Mouse (Mus musculus): ENCODE results near the gene Maml2.

GRCm38 (mm10) chr9:13518441-13518971 is 220.7 kb downstream of the Maml2 start:
- TF ChIP-seq CTCF (IDR thresholded peaks at IDR 0.05) (no peak), EP300 (IDR thresholded peaks at IDR 0.05) (no peak)

All from lung, postnatal 0 days (tissue).